Mouse (Mus musculus): Measurements from ENCODE around the gene Kcnq1.
A peak's percentile ranks its signal among the peaks of the same experiment; 100 is the strongest.

Kcnq1 gene

DNA sequence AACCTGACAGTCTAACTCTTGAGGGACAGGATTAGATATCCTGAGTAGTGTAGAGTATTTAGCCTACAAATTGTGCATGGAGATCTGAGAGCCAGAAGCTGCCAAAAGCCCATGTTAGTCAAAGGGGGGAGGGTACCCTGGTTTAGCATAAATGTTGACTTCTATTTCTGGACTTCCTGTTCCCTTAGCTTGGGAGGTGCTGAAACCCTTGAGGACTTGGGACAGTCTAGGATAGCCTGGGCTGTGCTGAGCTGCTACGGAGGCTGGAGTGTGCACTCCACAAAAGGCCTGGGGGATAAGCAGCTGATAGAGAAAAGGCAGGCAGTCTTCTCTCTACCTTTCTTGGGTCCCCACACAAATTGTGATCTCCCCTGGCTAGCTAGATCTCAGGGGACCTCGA, 177.5 kb downstream of the Kcnq1 start:
- no peak for DNase-seq (ENCODE audit: low spot score)

DNA sequence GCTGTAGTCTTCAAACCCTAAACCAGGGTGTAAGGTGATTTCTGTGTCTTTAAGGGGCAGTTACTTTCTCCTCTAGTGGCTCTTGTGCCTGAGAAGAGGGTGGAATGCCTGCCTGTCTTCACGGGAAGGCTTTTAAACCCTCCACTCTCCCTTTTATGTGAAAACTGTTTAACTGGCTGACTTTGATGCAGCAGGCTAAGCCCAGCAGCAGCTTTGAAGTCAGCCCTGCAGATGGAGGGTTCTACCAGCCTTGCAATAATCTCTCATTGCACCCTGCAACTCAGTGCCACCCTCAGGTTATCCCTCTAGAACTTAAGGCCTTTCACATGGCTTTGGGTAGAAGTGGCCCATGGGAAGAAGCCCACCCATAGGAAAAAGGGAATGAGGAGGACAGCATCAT, 178.7 kb downstream of the Kcnq1 start:
- DNase-seq (ENCODE audit: low spot score): no peak

DNA sequence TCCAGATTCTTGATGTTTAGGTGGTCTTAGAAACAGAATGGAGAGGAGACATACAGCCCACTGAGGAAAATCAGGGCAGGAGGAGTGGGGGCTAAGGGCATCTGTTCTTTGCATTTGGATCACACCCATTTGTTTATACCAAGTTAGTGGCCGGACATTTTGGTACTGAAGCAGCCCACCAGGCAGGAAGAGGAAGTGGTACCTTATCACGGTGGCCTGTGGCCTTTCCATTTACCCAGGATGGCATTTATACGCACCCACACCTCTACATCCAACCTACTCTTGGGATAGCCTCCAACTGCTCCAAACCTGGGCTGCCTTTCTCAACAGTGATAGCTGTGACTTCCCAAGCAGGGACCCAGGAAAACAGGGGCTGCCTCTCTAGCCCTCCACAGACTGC, 179.3 kb downstream of the Kcnq1 start:
- no peak for DNase-seq (ENCODE audit: low spot score)

DNA sequence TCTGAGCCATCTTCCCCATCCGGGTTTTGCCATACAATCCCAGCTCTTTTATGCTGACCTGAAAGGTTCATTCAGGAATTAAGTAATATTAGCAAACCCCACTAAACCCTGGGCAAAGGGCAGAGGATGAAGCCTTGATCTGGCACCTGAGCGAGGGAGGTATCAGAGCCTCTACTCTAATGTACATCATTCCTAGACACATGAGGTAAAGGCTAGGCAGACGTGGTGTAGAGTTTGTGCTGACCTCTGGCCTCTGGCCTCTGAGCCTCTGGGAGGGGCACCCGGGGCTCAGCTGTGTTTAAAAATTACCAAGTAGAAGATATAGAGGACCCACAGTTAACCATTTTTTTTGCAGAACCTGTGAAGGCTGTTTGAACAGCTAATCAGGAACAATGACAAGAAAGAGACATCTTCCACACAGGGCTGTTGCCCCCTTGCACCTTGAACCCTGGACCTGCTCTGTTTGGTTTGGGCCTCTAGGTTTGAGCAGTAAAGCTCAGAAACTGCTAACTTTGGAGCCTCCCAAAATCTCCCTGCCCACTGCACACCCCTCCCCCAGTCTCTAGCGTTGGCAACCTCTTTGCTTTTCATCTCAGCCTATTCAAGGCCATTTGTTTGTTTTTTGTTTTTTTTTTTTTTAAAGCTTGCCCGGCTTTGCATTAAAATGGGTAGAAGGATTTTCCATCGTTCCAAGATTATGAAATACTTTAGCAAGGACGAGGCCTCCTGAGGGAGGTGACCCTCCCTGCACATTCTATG, 180.5 kb downstream of the Kcnq1 start:
- no peak for DNase-seq (ENCODE audit: low spot score)

DNA sequence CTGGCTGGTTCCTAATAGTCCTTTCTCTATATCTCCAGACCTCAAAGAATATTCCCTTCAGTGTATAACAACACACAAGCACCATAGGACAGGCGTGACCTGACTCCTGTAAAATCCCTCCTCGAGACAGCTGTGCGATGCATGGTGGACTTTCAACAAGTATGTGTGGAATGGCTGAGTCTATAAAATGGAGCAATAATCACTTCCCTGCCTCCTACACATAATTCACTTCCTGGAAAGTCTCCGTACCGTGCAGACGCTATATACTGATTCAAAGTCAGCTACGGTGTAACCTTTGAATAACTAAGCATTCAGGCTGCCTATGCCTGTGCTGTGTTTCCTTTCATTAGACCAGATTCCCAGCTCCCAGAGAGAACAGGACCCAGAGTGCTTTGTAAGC, 182.0 kb downstream of the Kcnq1 start:
- no peak for DNase-seq (ENCODE audit: low spot score)

DNA sequence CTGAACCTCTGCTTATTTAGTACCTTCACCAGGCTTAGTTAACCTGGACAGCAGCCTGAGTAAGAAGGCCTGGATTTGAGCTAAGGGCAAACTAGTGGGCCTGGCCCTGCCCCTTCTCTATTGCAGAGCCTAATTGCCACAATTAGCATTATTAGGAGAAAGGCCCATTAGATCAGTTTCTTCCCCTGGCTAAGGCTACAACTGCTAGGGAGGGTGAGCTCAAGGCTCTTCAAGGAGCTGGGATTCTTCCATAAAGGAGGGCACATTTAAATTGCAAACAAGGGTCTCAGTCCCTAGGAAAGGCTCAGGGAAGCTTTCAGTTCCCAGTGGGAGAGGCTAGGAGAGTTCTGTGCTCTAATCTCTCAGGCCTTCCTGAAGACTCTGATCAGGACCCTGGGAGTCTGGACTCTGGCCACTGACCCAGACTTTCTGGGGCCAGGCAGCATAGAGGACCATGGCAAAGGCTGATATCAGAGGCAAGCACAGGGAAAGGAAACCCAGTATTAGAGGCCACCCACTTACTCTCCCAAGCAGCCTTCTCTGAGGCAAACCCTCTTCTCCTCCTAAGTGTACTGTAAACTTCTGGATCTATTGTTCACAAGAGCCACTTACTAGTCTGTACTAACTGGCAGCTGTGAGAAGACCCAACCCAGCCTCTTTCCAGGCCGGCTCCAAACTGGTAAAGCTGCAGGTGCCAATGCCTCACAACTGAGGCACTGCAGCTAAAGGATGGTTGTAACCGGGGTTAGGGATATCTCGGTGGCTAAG, 183.1 kb downstream of the Kcnq1 start:
- DNase-seq (ENCODE audit: low spot score): no peak

DNA sequence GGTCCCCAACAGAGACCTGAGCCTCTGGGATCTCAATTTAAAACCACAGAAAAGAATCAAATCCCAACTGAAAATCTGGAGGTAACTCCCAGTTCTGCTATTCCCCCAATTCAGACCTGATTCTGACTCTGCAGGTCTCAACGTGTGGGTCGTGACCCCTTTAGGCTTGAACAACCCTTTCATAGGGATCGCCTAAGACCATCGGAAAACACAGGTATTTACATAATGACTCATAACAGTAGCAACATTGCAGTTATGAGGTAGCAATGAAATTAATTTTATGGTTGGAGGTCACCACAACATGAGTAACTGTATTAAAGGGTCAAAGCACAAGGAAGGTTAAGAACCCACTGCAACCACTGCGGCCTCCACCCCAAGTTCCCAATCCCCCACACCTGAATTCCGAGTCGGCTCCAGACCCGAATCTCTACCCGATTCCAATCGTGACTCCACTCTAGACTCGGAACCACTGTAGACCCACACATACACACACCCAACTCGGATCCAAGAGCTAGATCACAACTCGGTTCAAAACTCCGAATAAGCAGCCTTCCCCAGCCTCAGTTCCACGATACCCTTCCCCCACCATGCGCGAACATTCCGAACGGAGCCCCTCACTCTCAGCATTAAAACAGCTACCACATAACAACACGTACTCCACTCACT, 188.7 kb downstream of the Kcnq1 start:
- DNase-seq (ENCODE audit: low spot score): no peak

DNA sequence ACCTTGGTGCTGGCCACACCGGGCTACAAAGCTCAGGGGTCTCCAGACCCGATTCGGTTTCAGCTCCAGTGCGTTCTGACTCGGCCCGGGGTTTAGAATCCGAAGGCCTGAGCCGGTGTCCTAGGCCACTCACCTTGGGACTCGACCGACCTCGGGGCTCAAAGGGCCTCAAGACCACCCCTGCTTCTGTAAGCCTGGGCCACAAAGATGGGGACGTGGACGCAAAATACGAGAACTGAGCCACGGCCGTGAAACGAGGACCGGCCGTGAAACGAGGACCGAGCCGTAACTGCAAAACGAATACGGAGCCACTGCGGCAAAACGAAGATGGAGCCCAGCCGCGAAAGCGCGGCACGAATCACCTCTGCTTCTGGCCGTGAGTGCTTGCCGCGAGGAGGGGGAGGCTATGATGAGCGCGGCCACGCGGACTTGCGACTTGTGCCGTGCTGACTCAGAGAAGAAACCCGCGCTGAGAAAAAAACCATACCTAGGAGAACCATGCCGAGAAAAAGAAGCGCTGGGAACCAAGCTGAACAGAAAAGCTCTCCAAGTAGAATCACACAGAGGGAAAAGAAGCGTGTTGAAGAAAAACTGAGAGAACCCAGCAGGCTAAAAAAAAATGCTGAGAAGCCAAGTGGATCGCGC, 189.3 kb downstream of the Kcnq1 start:
- DNase-seq (ENCODE audit: low spot score): peak; percentile 23

DNA sequence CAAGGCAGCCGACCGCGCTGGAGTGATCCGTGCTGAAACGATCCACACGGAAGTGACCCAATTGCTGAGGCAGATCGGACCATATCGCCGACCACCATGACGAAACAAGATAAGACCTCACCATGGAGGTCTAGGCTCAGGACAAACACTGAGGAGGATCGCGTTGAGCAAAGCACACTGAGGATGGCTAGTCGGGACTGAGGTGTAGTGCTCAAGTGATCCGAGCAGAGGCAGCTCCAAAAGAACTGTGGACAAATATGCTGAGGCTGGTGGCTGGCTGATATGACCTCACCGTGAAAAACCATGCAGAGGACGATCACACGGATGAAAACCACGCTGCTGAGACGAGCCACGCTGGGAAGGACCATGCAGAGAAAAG, 189.8 kb downstream of the Kcnq1 start:
- DNase-seq (ENCODE audit: low spot score): no peak

DNA sequence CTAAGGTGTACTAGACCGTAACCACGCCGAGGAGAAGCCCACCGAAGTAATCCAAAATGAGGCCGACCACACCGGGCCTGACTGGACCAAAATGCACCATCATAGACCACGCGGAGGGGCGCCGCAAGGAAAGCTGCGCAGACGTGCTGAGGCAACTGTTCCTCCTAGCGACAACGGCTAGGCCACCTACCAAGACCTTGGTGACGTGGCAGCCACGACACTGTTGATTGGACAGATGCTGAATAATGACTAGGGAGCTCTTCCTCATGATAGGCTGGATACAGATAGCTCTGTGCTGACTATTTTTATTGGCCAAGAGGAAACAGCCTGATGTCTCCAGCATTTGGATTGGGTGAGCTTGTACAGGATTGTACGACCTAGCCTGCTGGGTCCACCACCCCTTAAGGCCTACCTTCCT, 190.2 kb downstream of the Kcnq1 start:
- peak; percentile 85 for DNase-seq (ENCODE audit: low spot score)

DNA sequence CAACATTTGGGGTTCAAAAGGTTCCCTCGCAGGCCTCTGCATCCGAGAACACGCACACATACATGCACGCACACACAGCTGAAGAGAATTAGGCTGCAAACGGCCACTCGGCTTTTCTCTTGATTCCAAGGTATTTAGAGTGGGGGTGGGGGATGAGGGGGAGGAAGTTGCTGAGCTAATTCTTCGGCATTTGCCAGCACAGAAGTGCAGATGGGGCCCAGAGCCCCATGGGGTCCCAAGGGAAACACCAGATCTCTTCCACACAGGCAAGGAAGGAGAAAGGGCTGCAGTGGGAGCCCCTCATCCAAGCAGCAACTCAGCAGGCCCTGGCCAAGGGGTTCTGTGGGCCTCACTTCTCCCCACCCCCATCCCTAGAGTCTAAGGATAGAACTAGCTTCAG, 193.9 kb downstream of the Kcnq1 start:
- no peak for DNase-seq (ENCODE audit: low spot score)

DNA sequence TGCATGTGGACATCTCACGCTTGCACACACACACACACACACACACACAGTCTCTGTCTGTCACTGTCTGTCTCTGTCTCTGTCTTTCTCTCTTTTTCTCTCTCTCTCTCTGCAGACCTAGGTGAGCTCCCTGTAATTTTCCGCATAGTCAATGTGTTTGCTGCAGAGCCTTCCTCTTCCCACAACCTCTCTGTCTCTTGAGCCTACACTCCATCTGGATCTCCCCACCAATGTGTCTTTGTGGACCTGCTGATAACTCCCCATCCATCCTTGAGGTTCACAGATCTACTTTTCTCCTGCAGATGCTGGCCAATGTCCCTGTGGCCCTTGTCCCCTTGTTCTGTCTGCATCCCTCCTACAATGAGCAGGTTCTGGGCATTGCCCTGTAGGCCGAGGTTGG, 194.5 kb downstream of the Kcnq1 start:
- no peak for DNase-seq (ENCODE audit: low spot score)

DNA sequence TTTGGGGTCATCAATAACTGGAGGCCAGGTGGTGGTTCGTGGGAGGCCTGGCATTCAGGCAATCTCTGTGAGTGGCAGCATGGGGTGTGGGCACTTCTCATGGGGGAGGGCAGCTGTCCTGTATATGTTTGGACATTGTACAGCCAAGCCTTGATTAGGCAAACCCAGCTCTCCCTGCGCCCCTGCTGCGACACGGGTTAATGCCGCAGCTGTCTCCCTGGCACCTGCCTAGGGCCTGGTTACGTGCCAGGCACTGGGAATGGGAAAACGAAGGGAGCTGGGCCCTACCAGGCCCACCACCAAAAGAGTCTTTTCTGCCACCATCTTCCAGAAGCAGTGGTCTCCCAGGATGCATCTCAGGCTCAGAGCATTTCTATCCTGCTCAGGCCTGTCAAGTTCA, 196.0 kb downstream of the Kcnq1 start:
- no peak for DNase-seq (ENCODE audit: low spot score)

DNA sequence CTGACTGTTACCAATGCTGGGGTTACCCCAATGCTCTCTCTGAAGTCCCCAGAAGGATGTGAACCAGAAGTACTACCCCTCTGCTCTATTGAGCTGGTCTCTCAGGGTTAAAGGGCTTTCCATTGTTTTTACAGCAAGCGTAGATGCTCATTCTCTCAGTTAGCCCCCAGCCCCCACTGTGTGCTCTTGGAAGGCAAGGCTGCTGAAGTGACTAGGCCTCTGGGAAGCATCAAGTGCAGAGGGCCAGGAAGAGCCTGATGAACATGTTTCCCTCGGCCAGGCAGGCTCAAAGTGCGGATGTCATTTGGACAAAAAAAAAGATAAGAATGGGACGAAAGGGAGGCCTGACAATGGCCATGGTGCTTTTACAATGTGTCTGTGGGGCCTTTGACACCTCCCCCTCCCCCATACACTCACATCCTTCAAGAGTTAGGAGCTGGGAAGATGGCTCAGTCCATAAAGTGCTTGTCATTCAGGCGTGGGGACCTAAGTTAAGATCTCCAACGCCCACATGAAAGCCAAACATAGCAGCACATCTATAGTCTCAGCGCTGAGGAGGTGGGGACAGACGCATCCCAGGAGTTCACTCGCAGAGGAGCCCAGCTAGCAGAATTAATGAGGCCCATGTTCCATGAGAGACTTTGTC, 196.6 kb downstream of the Kcnq1 start:
- DNase-seq (ENCODE audit: low spot score): no peak

DNA sequence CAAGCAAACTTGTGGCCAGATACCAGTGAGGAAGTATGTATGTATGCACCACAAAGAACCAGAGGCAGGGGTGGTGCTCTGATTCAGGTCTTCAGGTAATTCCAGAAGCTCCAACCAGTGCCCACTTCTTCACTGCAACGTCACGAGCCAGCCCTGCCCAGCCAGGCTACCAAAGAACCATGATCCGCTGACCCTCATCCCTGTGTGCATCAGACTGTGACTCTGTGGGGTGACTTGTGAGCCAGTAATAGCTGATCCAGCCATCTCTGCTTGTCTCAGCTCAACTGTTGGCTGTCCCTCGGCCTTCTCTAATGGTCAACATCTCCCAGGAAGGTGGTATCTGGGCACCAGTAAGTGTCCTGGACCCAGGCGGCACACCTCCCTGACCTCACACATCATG, 197.4 kb downstream of the Kcnq1 start:
- DNase-seq (ENCODE audit: low spot score): no peak

DNA sequence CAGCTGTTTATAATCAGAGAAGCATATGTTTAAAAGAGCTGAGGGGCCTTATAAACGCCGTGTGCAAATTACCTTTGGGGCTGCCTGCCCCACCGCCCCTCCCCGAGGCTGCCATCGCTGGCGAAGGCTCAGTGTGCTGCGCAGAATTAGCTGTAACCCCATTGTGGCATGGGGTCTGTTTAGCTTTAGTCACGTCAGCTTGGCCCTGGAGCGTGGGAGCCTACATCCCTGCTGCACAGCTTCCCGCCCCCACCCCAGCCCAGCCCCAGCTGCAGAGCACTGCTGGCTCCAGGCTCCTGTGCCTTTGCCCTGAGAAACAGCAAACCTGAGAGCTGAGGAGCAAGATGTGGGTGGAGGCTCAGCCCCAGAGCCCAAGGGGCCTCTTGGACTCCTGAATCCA, 199.6 kb downstream of the Kcnq1 start:
- no peak for DNase-seq (ENCODE audit: low spot score)

DNA sequence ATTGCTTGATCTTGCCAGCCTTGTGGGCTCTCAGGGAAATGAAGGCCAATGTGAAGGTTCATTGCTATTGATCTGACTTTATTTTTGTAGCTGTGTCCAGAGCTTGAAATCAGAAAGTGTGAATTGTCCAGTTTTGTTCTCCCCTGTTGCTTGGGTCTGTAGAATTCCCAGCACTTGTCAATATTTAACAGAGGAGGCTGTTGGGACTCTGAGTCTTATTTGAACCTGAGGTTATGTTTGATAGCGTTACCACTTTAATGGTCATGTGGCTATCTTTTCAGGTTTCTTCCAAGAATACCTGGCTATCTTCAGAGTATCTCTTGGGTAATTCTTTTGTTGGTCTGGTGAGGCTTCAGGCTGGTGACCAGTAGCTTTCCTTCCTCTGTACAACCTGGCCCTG, 201.8 kb downstream of the Kcnq1 start:
- DNase-seq (ENCODE audit: low spot score): no peak

DNA sequence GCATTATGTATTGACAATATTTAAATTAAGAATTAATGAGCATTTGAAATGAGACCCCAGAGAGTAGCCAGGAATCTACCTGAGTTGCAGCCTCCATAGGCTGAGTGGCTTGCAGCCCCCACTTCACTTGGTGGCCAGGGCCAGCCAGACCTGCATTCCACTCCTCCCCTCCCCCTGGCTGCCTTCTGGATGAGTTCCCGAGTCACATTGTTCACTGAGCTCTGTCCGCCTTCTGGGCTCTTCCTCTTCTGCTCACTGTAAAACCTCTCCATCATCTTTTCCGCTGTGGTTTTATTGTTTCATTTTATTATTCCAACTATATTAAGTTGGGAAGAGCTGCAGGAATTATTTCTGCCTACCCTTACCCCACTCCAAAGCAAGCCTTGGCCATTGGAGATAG, 204.1 kb downstream of the Kcnq1 start:
- no peak for DNase-seq (ENCODE audit: low spot score)

DNA sequence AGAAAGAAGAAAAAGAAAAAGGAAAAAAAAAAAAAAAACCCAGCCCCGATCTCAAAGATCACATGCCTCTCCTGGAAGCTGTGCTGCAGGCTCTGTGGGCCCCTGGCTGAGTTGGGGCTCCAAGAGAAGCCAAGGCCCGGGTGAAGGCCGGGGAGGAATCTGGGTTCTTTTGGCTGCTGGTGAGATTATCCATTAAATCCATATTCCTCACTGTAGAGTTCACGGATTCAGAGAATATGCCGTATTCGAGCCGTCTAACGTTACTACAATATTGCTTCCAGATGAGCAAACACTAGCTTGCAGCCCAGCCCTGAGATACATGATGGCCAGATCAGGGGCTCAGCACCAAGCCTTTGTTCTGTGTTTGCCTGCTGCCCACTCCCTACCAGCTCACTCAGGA, 204.7 kb downstream of the Kcnq1 start:
- no peak for DNase-seq (ENCODE audit: low spot score)

DNA sequence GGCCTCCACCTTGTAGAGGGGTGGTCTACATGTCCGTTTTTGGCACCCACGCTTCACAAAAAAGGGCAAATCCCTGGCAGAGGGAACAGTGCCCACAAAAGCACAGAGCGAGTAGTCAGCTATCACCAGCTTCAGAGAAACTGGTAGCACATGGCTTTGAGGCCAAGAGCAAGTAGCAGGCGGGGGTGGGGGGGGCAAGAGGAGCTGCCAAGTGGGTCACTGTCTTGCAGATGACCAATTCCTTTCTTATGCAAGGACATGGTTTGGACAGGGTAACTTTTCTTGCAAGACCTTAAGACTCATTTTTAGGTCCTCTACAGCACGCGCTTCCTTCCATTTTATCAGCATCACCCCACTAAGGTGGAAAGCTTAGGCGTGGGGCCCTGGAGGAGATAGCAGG, 205.3 kb downstream of the Kcnq1 start:
- DNase-seq (ENCODE audit: low spot score): no peak

DNA sequence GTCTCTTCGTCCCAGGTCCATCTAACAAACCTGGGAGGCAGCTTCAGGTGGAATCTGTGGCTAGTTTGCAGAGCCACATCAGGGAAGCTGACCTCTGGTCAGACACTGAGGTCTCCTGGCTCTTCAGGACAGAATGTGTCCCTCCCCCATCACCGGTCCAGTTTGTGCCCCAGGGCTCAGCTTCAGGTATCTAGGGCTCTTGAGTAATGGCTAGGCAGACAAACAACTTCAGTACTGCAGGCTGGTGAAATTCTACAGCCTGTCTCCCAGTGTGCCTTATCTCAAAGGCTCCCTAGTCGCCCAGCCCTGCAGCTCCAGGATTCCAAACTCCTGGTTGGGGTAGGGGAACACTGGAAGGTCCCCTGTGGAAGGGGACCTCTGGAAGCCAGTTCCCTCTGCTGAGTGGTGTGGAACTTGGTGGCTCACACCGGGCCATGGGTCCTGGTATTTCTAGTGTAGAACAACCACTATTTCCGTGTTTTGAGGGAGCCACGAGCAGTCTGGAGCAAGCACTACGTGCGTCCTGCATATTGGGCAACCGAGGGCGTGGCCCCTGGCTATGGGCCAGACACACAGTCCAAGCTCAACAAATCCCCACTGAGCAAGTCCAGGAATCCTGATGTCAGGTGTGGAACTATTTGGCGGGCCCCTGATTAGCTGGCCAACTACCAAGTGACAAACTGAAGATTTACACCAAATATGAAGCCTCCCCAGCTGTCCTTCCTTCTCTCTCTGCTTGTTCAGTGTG, 207.6 kb downstream of the Kcnq1 start:
- DNase-seq (ENCODE audit: low spot score): no peak

DNA sequence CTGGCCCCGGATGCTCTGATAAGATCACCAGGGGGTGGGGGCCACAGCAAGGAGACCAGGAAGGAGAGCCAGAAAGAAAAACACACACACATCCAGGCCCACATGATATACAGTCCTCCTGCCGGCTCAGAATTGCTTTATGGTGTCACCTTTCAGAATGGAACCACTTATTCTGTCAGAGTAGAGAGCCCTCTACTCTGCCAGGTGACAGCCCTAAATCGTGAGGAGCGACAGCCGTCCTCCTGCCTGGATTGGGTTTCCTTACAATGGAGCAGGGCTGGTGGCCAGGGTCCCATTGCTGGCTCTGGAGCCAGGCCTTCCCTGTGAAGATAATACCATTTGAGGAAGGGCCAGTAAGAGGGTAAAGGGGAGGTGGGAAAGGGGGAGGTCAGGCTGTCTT, 212.3 kb downstream of the Kcnq1 start:
- DNase-seq (ENCODE audit: low spot score): no peak

Data from spleen, adult 12 weeks (tissue).